Mouse (Mus musculus): Measurements from ENCODE around the gene Foxj3.

DNA sequence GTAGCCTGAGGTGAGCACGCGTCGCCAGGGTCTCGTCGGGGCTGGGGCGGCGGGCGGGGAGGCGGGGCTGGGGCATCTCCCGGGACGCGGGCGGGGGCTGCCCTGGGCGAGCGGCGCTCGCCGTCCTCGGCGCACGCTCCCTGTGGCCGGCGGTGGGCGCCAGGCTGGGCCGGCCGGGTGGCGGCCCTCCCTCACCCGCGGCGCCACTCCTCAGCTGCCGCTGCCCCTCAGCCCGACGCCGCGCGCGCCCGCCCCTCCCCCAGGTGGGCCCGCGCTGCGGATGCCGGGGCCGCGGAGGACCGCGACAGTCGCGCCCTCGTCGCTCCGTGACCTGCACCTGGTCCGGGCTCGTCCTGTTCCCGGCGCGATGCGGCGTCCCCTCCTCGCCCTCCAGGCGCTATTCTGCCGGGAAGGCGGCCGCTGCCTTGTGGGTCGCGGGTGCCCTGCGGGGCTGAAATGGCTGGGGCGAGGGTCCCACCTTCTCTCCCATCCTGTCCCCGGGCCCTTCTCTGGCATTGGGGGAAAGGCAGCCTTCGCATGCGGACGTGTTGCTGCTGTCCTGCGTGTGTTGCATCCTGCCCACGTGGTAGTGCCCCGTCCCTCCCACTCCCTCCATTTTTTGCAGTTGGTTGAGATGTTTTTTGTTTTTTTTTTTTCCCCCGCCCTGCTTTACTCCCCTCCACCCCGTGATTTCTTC lies 3.2 kb downstream of the Foxj3 start:
- no peak for TF ChIP-seq CTCF (IDR thresholded peaks at IDR 0.05; ENCODE audit: low read depth, low read length)
- no peak for TF ChIP-seq POLR2A (IDR thresholded peaks at IDR 0.05; ENCODE audit: extremely low read depth, insufficient read depth, low read length)
